Mouse (Mus musculus): ENCODE data around the gene Mpped2.

Gene Mpped2

DNA sequence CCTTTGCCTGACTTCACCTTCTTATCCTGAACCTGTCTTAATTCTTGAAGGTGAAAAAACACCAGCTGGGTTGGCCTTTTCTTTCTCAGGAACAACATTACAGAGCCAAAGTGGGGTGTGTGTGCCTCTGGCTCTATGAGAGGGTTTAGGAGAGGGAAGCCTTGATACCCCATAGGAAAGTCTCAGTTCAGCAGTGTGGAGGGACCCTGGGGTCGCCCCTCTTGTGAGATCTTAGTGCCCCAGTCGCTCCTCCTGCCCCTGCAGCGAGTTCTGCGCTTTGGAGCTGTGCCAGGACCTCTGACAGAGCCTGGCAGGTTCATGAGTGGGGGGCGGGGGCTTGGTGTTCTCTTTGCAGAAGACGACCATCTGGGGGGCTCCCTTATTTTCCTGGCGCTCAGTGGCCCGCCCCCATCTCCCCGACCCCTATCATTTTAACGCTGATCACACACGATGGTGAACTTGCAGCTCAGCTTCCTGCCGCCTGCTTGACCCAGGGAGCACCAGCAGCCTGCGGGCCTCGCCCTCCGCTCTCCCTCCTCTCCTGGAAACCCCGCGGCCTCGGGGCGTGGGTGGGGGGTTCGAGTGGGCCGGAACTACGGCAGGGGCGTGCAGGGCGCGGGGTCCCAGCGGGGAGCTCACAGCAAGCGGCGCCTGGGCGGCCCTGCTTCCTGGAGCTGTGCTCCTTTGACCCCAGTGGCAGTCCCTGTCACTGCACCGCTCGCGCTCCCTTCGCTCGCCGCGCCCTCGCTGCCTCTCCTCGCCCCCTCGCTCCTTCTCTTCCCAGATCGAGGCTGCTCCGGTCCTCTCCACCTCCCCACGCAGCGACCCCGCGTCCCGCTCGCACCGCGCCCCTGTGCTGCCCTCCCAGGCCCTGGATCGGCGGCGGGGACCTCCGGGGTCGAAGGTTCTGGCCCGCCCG, at the start of gene Mpped2:
TSS of gene Mpped2 (plus strand) at position 487 of the 919 bp plus-strand sequence.
- peak; percentile 12 for DNase-seq (ENCODE audit: low spot score)

GRCm38 (mm10) chr2:106644782-106645181, 48.3 kb upstream of the Mpped2 start:
- DNase-seq (ENCODE audit: low spot score), result no peak

DNA sequence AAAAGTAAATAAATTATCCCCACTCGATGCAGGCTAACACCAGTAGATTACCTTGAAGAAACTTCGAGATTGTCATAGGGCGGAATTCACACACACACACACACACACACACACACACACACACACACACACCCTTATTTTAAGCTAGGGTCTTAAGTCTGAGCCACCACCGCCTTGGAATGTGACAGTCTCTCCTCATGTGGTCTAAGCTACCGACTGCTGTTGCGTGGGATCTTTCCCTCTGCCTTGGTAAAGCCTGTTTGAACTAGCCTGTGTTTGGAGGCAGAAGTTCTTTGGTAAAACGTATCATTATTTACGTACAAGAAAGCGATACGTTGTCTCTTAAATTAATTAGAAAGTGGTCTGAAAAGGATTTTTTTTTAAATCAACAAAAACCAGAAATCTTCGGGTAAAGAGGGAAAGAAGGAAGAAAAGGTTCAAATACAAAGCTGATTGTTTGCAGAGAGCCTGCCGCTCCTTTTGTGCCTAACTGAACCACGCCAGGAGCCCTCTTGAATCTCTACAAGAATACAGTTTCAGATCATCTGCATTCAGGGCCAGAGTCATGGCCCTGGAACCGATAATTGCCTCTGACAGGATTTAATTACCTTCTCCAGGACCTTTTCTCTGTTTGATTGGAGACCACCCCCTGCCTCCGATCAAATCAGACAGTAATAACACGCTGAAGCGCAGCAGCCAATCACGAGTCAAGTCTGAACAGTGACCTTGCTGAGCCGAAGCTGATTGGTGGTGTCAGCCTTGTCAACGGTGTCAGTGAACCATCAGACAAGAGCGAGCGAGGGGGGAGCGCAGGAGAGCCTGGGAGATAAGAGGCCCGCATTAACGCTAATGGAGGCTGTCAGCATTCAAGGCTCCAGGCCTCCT, 43.1 kb upstream of the Mpped2 start:
- DNase-seq (ENCODE audit: low spot score), result peak; percentile 77

DNA sequence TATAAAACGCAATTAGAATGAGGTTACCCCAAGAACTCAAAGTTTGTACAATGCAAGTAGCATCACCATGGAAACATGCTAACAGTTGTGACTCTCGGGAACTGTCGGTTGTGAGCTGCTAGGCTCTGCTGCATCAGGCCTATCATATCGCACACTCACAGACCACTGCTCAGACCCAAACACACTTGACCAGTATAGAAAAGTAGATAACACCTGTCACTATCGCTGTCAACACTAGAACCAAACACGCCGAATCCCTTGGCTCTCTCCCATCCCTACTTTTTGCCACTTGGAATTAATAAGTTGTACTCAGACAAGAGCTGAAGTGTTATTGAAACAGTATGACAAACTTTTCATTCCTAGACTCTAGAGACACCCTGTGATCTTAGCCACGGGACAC, 40.9 kb upstream of the Mpped2 start:
- DNase-seq (ENCODE audit: low spot score), result no peak

GRCm38 (mm10) chr2:106652741-106653140, 40.3 kb upstream of the Mpped2 start:
- DNase-seq (ENCODE audit: low spot score), result no peak

DNA sequence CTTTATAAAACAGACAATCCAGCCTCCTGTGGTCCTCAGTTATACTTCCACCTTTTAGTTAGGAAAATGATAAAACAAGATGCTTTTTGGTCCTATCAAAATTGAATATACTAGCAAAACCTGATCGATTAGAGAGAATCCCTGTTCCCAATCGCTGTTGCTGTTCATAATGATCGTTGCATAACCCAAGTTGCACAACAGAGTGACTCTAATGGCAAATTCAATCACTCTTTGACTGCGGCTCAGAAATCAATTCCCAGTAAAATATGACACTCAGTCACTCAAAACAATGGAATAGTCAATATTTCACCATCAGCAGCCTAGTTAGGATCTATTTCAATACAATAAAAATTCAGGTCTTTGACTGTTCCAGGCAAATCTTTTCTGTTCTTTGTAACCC, 39.8 kb upstream of the Mpped2 start:
- no peak for DNase-seq (ENCODE audit: low spot score)

DNA sequence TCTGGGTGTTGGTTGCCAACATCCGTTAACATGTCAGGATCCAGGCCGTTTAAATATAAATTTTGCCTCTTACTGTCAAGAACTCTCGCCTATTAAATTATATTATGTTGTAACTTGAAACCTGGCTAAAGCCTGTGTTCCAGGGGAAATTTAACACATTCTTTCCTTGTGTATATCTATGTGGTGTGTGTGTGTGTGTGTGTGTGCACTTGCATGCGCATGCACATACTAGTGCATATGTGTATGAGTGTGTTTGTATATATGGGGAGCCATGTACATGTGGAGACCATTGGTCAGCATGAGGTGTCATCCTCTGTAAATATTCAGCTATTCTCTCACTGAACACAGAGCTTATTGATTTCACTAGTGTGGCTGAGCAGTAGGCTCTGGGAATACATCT, 37.8 kb upstream of the Mpped2 start:
- DNase-seq (ENCODE audit: low spot score), result no peak

GRCm38 (mm10) chr2:106665271-106665670, 27.8 kb upstream of the Mpped2 start:
- no peak for DNase-seq (ENCODE audit: low spot score)

GRCm38 (mm10) chr2:106674319-106674718, 18.8 kb upstream of the Mpped2 start:
- DNase-seq (ENCODE audit: low spot score), result no peak

DNA sequence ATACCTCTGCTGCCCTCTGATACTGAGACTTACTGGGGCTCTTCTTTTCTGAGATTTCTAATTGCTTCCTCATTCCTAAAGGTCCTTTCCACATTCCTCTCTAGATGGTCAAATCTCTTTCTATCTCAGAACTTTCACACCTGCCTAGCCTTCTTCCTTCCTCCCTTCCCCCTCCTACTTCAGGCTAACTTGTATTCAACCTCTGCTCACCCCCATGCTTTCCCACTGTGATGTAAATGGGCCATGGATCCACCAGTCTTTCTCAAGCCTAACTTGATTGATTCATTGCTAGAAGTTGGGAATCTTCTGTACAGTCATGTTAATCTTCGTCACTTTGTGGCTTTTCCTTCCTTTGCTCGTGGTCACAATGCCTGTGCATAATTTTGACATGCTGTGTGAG, 15.6 kb upstream of the Mpped2 start:
- DNase-seq (ENCODE audit: low spot score), result no peak

DNA sequence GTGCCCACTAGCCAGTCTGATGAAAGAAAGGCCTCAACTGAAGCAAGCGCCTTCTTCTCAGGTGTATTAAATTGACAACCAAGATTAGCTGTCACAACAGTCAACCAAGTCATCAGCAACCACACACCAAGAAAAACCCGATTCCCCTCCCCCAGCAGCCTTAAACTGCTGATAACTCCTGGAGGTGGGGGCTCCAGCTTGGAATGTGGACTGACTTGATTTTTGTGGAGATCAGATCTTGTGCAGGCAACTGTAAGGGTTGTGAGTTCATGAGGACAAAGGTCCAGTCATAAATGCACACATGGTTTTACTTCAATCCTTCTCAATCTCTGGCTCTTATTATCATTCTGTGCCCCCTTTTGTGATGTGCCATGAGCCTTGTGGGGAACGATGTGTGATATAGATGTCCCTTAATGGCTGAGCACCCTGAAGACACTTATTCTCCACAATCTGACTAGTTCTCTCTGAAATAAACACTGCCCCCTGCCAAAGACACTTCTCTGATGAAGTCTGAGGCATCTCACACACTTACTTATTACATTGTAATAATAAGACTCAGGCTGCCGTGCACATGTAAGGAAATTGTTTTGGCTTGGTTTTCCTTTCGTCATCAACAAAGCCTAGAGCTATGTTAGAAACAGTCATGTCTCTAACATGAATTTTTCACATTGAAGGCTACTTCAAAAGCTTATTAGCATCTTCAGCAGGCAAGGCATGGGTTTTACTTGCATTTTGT, 13.2 kb upstream of the Mpped2 start:
- DNase-seq (ENCODE audit: low spot score), result no peak

DNA sequence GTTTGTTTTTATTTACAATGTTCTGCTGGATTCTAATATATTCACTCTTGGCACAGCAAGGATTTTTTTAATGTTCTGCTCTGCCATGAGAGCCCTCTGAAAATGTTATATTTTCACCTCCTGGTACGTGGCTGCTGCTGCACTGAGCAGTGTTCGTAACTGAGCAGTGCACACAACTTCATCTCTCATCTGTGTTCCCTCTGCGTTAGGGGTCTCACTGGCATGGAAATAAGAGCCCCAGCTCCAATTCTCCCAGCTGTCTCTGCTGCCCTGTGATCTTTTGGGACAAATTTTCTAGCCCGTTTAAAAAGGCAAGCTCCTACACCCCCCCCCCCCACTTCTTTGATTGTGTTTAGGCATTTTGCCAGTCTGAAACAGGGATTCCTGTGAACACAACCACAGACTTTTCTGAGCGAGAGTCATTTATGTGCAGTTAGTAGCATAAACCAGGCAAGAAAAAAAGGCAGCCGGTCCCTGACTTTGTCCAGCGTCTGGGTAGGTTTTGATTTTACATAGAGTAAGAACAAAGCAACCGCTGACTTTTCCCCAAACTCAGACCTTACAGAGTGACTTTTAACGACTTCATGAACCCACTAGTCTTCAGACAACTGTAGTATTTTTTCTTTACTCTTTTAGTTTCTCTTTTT, 9.8 kb upstream of the Mpped2 start:
- no peak for DNase-seq (ENCODE audit: low spot score)

DNA sequence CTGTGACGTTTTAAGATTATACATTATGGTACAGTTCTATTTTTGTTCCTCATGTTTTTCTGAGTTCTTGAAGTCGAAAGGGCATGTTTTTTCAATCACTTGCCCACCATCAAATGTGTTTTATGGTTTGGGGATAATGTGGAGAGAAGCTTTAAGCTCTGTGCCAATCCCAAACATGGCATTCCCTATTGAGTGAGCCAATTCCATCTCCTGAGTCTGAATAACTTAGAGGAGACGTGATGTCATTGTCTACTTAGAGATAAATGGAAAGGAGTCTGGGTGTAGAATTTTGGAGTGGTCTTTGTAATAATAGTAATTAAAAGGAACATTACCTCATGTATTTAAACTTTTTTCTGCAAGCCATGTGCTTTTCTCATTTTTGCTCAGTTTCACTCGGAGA, 9.2 kb upstream of the Mpped2 start:
- no peak for DNase-seq (ENCODE audit: low spot score)

GRCm38 (mm10) chr2:106691753-106692363, 1.2 kb upstream of the Mpped2 start:
- no peak for DNase-seq (ENCODE audit: low spot score)

DNA sequence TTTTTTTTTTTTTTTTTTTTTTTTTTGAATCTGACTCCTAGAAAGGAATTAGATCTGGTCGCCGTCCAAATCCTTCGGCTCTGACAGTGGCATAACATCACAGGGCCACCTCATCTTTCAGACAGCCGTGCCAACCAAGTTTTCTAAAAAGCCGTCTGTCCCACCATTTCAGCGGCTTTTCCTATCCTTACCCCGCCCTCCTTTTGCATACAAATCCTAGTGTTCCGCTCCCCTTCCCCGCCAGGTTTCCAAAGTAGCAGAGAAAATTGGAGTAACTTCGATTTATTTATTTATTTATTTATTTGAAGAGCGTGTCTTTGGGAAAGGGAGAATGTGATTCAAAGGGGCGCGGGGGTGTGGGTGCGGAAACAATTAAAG, 675 bp upstream of the Mpped2 start:
- no peak for DNase-seq (ENCODE audit: low spot score)

DNA sequence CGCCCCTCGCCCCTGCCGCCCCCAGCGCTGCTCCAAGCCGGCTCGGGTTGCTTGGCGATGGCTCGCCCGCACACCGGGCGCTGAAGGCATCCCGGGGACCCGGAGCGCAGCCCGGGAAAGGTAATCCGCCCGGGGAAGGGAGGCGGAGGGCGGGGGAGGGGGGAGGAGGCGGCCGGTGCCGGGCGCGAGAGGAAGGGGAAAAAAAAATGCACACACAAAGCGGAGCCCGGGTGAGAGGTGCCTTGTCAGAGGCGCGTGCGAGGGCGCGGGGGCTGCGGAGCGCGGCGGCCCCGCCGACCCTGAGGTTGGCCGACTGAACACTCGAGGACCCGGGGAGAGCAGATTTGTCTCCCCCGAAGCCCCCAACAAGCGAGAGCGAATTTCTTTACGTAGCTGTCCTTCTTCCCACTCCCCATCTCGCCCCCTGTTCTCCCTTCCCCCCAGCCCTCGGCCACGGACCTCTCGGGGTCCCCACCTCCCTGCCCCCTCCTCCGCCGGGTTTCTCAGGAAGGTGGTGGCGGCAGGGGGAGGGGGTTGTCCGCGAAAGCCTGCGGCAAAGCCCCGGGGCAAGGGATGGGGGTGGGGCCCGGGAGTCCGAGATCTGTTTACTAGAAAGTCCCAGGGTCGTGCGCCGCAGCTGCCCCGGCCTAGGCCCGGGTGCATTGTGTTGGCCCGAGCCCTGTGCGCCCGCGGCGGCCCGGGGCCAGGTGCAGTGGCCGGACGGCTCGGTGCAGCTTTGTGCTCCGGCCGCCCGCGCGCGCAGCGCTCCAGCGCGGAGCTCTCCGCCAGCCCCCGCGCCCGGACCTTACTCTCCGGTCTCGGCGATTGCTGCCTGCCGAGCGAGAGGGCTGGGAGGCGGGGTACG, 865 bp downstream of the Mpped2 start:
- DNase-seq (ENCODE audit: low spot score), result no peak

- DNase-seq (ENCODE audit: low spot score), result no peak
Observed at GRCm38 (mm10) chr2:106694567-106694885, 1.5 kb downstream of the Mpped2 start.

DNA sequence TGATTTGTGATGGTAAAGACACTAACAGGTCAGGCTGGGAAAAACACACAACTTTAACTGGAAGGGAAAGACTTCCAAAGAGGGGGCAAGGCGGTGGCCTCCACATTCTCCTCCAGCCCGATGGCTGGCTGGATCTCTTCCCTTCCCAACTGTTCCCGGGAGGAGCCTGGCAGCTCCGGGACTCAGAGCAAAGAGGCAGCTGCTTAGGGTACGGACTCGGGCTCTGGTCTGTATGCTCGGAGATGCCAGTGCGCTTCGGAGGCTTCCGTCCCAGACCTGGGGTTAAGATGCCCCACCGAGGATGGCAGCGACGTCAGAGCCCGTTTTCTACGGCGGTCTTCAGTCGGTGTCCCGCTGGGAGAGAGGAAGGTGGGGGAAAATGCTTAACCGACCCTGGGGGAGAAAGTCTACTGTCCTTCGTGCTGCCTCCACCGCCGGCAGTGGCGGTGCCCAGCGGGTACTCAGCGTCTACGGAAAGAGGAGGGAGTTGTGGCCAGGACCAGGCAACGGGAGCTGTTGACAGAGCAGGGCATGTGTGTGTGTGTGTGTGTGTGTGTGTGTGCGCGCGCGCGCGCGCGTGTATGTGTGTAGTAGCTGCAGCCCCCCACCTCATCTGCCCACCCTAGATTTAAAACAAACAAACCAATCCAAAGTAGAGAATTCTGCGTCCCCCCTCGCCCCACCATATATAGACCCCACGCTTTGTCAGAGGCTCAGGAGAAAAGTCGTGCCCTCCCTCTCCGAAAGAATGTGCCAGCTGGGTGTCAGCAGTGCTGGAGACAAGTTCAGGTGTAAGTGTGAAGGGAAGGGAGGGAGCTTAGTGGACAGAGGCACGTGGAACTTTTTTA, 2.0 kb downstream of the Mpped2 start:
- DNase-seq (ENCODE audit: low spot score), result no peak

DNA sequence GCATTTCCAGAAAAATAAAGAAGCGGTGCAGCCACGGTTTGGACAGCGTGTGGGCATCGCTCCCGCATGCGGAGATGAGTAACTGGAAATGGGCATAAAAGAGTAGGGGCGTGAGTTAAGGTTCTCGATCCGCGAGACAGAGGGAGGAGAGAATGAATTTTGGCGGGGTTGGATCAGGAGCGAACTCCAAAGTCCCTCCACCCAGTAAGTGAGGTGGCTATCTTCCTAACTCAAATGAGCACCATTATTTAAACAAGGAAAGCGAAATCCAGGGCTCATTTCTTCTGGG, 2.6 kb downstream of the Mpped2 start:
- no peak for DNase-seq (ENCODE audit: low spot score)

DNA sequence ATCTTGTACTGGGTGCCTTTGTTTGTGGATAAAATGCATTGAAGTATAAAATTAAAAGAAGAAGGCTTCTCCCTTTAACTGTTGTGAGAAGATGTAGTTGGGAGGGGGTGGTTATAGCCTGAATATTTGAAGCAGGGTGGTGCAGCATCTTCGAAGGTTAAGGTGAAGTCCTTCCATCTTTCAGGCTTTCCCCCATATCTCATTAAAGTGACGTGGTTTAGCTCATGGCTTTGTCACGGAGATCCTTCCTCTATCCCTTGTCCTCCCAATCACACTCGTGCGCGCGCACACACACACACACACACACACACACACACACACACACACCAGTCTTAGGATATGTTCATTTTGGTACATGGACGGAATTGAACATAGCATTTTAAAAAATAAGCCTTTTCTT, 3.3 kb downstream of the Mpped2 start:
- no peak for DNase-seq (ENCODE audit: low spot score)

All from c-Kit-positive CD71-positive TER-119-positive erythroid progenitor cells, embryonic 14.5 days (primary cell).